Mouse (Mus musculus): Measurements from ENCODE around the gene Aqp9. TPM values are rescaled to one million over a fixed set of nuclear protein-coding genes. Genes with fewer than 3 reads are reported as not detected.

Aqp9 gene
- polyA plus RNA-seq, 1 experiment, result 0.63 TPM

GRCm38 (mm10) chr9:71071581-71072330 is 96.7 kb downstream of the Aqp9 start:
- Histone ChIP-seq H3K27ac (replicated peaks; ENCODE audit: low read depth, low read length) (no peak overlapping the region), H3K4me1 (ENCODE audit: control insufficient read depth, insufficient read depth, insufficient read length, low read length) (peaks cover 2% of the 10 kb centered on the region; the same call in 1 of the 2 replicates), H3K4me3 (ENCODE audit: insufficient read depth, low read depth, low read length) (no peak overlapping the region)

GRCm38 (mm10) chr9:71070628-71071027 is 97.9 kb downstream of the Aqp9 start:
- Histone ChIP-seq H3K4me1 (ENCODE audit: control insufficient read depth, insufficient read depth, insufficient read length, low read length) (no peaks in the 10 kb centered on the region), H3K4me3 (ENCODE audit: insufficient read depth, low read depth, low read length) (no peak overlapping the region), H3K27ac (replicated peaks; ENCODE audit: low read depth, low read length) (no peak overlapping the region)

DNA sequence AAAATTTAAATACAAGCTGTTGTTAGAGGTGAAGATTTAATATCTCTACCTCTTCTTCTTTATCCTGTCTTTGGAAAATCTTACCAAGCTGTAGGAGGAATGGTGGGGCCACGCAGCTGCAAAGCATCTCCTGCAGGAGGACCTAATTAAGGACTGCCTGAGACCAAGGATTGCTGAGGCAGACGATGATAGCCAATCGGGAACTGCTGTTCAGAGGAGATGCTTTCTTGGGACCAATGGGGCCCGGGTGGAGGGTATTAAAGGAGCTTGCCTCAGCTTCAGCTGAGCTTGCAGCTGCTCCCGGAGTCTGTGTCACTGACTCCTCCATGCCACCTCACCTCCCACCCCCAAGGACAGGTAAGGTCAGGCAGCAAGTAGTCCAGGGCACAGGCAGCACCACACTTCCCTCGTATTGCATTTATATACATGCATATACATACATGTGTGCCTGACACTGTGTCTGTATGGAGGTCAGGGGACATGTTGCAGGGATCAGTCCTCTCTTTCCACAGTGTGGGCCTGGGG is 99.6 kb downstream of the Aqp9 start:
- no peaks in the 10 kb centered on the region for H3K4me1 ChIP-seq (ENCODE audit: control insufficient read depth, insufficient read depth, insufficient read length, low read length)
- no peak overlapping the region for H3K27ac ChIP-seq (replicated peaks; ENCODE audit: low read depth, low read length)
- H3K4me3 ChIP-seq (ENCODE audit: insufficient read depth, low read depth, low read length), result no peak overlapping the region

- H3K4me1 ChIP-seq (ENCODE audit: control insufficient read depth, insufficient read depth, insufficient read length, low read length), result no peaks in the 10 kb centered on the region
- H3K27ac ChIP-seq (replicated peaks; ENCODE audit: low read depth, low read length), result no peak overlapping the region
Measured at GRCm38 (mm10) chr9:71067156-71067555, 101.3 kb downstream of the Aqp9 start.

GRCm38 (mm10) chr9:71066491-71066890 is 102.0 kb downstream of the Aqp9 start:
- no peaks in the 10 kb centered on the region for H3K4me1 ChIP-seq (ENCODE audit: control insufficient read depth, insufficient read depth, insufficient read length, low read length)
- H3K4me3 ChIP-seq (ENCODE audit: insufficient read depth, low read depth, low read length), result no peak overlapping the region
- H3K27ac ChIP-seq (replicated peaks; ENCODE audit: low read depth, low read length), result no peak overlapping the region

More at GRCm38 (mm10) chr9:71067156-71067555, 101.3 kb downstream of the Aqp9 start:
- no peak overlapping the region for H3K4me3 ChIP-seq (ENCODE audit: insufficient read depth, low read depth, low read length)

DNA sequence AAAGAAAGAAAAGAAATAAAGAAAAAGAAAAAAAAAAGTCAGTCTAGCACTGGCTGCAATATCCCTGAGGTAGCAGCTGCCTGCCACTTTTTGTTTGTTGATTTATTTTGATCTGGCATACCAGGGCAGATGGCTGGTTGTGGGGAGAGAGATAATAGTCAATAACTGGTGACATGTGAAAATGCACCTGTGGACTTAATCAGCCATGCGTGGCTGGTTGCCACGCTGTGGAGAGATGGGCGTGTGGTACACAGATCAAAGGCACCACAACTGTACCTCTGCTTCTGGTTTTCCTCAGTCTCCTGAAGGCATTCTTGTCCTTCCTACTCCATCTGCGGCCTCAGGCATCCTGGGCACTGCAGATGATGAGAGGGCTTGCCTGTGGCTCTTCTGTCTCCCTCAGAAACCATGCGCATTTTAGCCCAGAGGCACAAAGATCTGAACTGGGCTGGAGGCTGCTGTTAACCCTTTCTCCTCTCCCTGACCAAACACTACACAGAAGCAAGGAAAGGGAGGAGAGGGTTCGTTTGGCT is 103.1 kb downstream of the Aqp9 start:
- H3K27ac ChIP-seq (replicated peaks; ENCODE audit: low read depth, low read length), result no peak overlapping the region
- no peak overlapping the region for H3K4me3 ChIP-seq (ENCODE audit: insufficient read depth, low read depth, low read length)
- no peaks in the 10 kb centered on the region for H3K4me1 ChIP-seq (ENCODE audit: control insufficient read depth, insufficient read depth, insufficient read length, low read length)

- Histone ChIP-seq H3K4me1 (ENCODE audit: control insufficient read depth, insufficient read depth, insufficient read length, low read length) (no peaks in the 10 kb centered on the region), H3K4me3 (ENCODE audit: insufficient read depth, low read depth, low read length) (no peak overlapping the region), H3K27ac (replicated peaks; ENCODE audit: low read depth, low read length) (no peak overlapping the region)
Measured at GRCm38 (mm10) chr9:71064291-71064840, 104.1 kb downstream of the Aqp9 start.

- Histone ChIP-seq H3K4me3 (ENCODE audit: insufficient read depth, low read depth, low read length) (no peak overlapping the region), H3K4me1 (ENCODE audit: control insufficient read depth, insufficient read depth, insufficient read length, low read length) (no peaks in the 10 kb centered on the region), H3K27ac (replicated peaks; ENCODE audit: low read depth, low read length) (no peak overlapping the region)
Measured at GRCm38 (mm10) chr9:71063551-71063950, 104.9 kb downstream of the Aqp9 start.

- no peaks in the 10 kb centered on the region for H3K4me1 ChIP-seq (ENCODE audit: control insufficient read depth, insufficient read depth, insufficient read length, low read length)
- H3K4me3 ChIP-seq (ENCODE audit: insufficient read depth, low read depth, low read length), result no peak overlapping the region
- H3K27ac ChIP-seq (replicated peaks; ENCODE audit: low read depth, low read length), result no peak overlapping the region
Measured at GRCm38 (mm10) chr9:71062976-71063375, 105.5 kb downstream of the Aqp9 start.

DNA sequence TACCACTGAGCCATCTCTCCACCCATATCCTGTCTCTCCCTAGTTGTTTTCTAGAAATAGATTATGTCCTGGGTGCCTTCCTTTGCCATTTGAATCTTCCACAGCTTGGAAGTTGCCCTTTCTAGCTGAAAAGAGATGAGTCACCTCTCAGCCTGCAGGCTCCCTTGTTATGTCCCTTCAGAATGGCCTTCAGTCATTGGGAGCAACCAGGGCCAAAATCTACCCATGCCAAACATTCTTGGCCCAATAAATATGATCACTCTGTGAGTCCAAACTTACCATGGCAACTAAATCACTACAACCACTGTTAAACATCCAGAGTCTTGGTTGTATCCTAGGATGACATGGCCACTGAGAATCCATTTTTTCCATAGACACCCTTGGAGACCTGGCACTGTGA is 106.2 kb downstream of the Aqp9 start:
- no peaks in the 10 kb centered on the region for H3K4me1 ChIP-seq (ENCODE audit: control insufficient read depth, insufficient read depth, insufficient read length, low read length)

More for the DNA sequence above, 106.2 kb downstream of the Aqp9 start:
- H3K4me3 ChIP-seq (ENCODE audit: insufficient read depth, low read depth, low read length), result no peak overlapping the region
- H3K27ac ChIP-seq (replicated peaks; ENCODE audit: low read depth, low read length), result no peak overlapping the region

Other genes starting within 250 kb of the Aqp9 start
- not detected in 2 replicates for gene Lipc, start 216.5 kb downstream of the Aqp9 start, polyA plus RNA-seq (2012; ENCODE audit: insufficient read depth, insufficient read length, missing spikeins)
- gene Aldh1a2, start 47.1 kb upstream of the Aqp9 start, polyA plus RNA-seq (2012; ENCODE audit: insufficient read depth, insufficient read length, missing spikeins), result 0.44 TPM in 1 of 2 replicates, not detected in the other